Mouse (Mus musculus) neutrophil, adult 59 days (primary cell): Measurements from ENCODE around the gene Olfr800. TPM values are rescaled to one million over a fixed set of nuclear protein-coding genes. Genes with fewer than 3 reads are reported as not detected.

Experiments used
- total RNA-seq, 2 experiments: library from RNA; stranded (reverse); gene quantifications; 1 replicate in 1 of 2; 2 replicates in 1 of 2; pipeline ENCODE4 v1.2.4; 2023

Olfr800 gene
- not detected for total RNA-seq

DNA sequence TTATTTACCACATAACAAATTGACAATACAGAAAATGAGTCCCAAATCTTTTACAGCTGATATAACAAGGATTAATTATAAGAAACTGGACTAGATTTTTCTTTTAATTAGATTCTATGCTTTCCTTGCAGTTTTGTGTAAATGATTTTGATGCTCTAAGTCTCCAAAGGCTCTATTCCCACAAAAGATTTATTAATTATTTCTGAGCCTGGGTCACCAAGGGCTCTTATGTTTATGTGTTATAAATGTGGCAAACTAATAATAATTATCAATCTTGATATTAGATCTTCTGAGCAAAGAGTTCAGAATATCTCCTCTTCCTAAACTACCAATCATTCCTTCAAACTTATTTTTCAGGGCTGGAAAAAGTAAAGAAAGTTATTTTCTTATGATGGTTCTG lies at the start of gene Olfr800:
Gene Olfr800, plus strand, starts transcription at position 301 of the 400 bp plus-strand sequence.

DNA sequence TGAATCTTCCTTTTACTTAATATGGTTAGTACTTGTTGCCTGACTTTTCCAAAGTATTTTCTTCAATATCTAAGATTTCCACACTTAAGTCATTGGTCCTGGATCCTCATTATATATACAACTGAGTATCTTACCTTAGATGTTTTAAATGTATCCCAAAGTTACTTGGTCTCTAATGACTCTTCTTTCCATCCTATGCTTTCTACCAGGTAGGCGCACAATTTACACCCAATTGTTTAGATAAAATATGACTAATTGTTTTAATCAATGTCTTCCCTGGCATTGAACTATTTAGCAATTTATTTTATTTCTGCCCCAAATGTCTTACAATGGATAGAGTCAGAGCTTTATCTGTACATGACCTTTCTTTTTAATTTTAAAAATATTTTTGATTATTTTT lies 45.0 kb upstream of the Olfr800 start, which contains the start of gene Olfr796:
Gene Olfr796, minus strand, starts transcription at position 101 of the 400 bp plus-strand sequence.

GRCm38 (mm10) chr10:129627834-129628233 lies 29.7 kb upstream of the Olfr800 start, which contains the start of gene Olfr798:
Olfr798 (minus strand) TSS chr10:129627934.

DNA sequence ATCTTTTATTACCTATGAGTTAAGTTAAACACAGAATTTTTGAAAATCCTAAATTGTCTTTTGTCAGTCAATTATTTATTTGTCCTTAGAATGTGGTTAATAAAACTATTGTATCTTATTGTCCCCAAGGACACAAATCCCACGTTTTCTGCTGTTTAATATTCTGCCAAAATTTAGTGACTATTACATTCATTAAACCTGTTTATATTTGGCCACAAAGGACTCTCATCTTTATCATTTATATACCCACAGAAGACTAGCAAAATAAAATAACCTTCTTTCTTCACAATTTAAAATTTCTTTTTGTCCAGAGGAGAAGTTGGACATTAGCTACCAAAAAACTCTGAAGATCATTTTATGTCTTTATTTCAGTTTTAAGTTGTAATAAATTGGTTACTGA lies 20.3 kb upstream of the Olfr800 start, which contains the start of gene Olfr799:
Gene Olfr799, plus strand, starts transcription at position 301 of the 400 bp plus-strand sequence.

GRCm38 (mm10) chr10:129673765-129674164 lies 16.3 kb downstream of the Olfr800 start, which contains the start of gene Olfr801:
Olfr801 (minus strand) TSS chr10:129673865.

GRCm38 (mm10) chr10:129688069-129688468 lies 30.6 kb downstream of the Olfr800 start, which contains the start of gene Olfr802:
Olfr802 (minus strand) TSS chr10:129688169.

DNA sequence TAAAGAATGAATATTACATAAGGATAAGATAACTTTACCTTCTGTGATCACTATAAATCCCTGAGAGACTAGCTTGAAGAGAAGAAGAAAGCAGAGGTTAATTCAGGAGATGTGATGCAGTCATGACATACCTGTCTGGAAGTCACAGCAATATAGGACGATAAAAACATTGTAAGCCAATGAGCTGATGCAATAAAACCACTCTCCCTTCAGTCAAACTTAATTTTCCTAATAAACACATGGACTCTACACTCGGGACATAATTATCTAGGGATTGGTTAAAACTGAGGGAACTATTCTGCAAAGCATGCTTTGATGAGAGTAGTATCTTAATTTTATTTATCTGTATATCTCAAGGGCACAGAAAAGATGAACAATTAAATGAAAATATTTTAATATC lies 36.7 kb downstream of the Olfr800 start, which contains the start of gene Olfr803:
Gene Olfr803, minus strand, starts transcription at position 101 of the 400 bp plus-strand sequence.

DNA sequence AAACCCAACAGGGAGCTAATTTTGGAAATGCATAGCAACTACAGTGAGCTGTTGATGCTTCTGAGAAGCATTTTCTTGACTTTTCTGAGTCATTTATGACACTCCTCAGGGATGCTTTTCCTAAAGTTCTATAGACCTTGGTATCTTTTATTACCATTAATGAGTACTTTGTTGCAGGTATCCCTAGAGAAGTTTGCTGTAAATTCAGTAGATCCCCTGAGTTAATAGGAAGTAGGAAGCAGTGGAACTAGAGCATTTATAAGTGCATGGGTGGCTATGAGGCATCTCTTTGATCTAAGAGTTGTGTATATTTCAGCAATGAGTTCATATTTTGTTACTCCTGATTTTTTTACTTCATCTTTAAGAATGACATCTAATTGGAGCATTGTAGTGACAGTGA lies 45.4 kb downstream of the Olfr800 start, which contains the start of gene Olfr804:
Gene Olfr804, plus strand, starts transcription at position 301 of the 400 bp plus-strand sequence.

Other genes with a start within 250 kb of the Olfr800 start
- not detected for gene Olfr786, start 230.4 kb upstream of the Olfr800 start, total RNA-seq
- gene Olfr787, start 195.8 kb upstream of the Olfr800 start, total RNA-seq = not detected
- not detected for gene Olfr788, start 186.7 kb upstream of the Olfr800 start, total RNA-seq
- not detected for gene Olfr789, start 172.9 kb upstream of the Olfr800 start, total RNA-seq
- not detected for gene Olfr790, start 159.2 kb upstream of the Olfr800 start, total RNA-seq
- gene Olfr791, start 135.9 kb upstream of the Olfr800 start, total RNA-seq = not detected
- not detected for gene Olfr792, start 118.5 kb upstream of the Olfr800 start, total RNA-seq
- gene Olfr794, start 90.0 kb upstream of the Olfr800 start, total RNA-seq = not detected
- gene Olfr796, start 45.1 kb upstream of the Olfr800 start, total RNA-seq = not detected
- not detected for gene Olfr798, start 29.8 kb upstream of the Olfr800 start, total RNA-seq
- gene Olfr799, start 20.2 kb upstream of the Olfr800 start, total RNA-seq = not detected
- gene Olfr801, start 16.2 kb downstream of the Olfr800 start, total RNA-seq = not detected
- not detected for gene Olfr802, start 30.5 kb downstream of the Olfr800 start, total RNA-seq
- gene Olfr803, start 36.6 kb downstream of the Olfr800 start, total RNA-seq = not detected
- not detected for gene Olfr804, start 45.5 kb downstream of the Olfr800 start, total RNA-seq
- not detected for gene Olfr805, start 71.7 kb downstream of the Olfr800 start, total RNA-seq
- gene Olfr806, start 84.2 kb downstream of the Olfr800 start, total RNA-seq = not detected
- gene Olfr807, start 100.1 kb downstream of the Olfr800 start, total RNA-seq = not detected
- gene Olfr808, start 107.8 kb downstream of the Olfr800 start, total RNA-seq = not detected
- gene Olfr809, start 116.9 kb downstream of the Olfr800 start, total RNA-seq = not detected
- gene Olfr810, start 137.2 kb downstream of the Olfr800 start, total RNA-seq = not detected
- gene Olfr811, start 146.7 kb downstream of the Olfr800 start, total RNA-seq = not detected
- gene Olfr812, start 188.4 kb downstream of the Olfr800 start, total RNA-seq = not detected
- not detected for gene Olfr813, start 197.7 kb downstream of the Olfr800 start, total RNA-seq
- gene Olfr814, start 222.2 kb downstream of the Olfr800 start, total RNA-seq = not detected
- not detected for gene Olfr815, start 248.2 kb downstream of the Olfr800 start, total RNA-seq